Mouse (Mus musculus): ENCODE data around the gene Ppp1r15b.

- TF ChIP-seq CTCF (conservative IDR thresholded peaks at IDR 0.05 in 1 of 2, IDR thresholded peaks at IDR 0.05 in 1 of 2; ENCODE audit: low read depth in 2 of 2, low read length in 2 of 2) (no peak), EP300 (IDR thresholded peaks at IDR 0.05; ENCODE audit: low read length) (no peak), POLR2A (IDR thresholded peaks at IDR 0.05; ENCODE audit: low read depth, low read length) (no peak), MEF2A (IDR thresholded peaks at IDR 0.05; ENCODE audit: borderline replicate concordance, low read depth, low read length) (no peak), CHD2 (IDR thresholded peaks at IDR 0.05; ENCODE audit: low read length) (no peak), MAX (IDR thresholded peaks at IDR 0.05; ENCODE audit: low read length) (no peak), MAFK (IDR thresholded peaks at IDR 0.05; ENCODE audit: insufficient replicate concordance, low read length) (no peak), KAT2A (IDR thresholded peaks at IDR 0.05; ENCODE audit: insufficient replicate concordance, low read length) (no peak), POLR2AphosphoS2 (IDR thresholded peaks at IDR 0.05; ENCODE audit: low read depth, low read length) (no peak)
Measured at GRCm38 (mm10) chr1:133170196-133170595, 39.3 kb downstream of the Ppp1r15b start.

All from CH12.LX (cell line).